Mouse (Mus musculus): ENCODE results near the gene Ppp1r17. TPM values are rescaled to one million over a fixed set of nuclear protein-coding genes. Genes with fewer than 3 reads are reported as not detected.

The Ppp1r17 gene
- polyA plus RNA-seq (2012): not detected in 2 replicates

- no peaks in the 10 kb centered on the region for H3K4me1 ChIP-seq (ENCODE audit: control insufficient read depth)
- no peak within 1 kb of the TSS for H3K4me3 ChIP-seq (replicated peaks)
- TF ChIP-seq GATA1 (IDR thresholded peaks at IDR 0.05; ENCODE audit: low read length) (no peak), TAL1 (IDR thresholded peaks at IDR 0.05; ENCODE audit: low read length) (no peak)
Measured at GRCm38 (mm10) chr6:56017291-56017994, at the start of gene Ppp1r17. Gene Ppp1r17, plus strand, starts transcription at chr6:56017497.

DNA sequence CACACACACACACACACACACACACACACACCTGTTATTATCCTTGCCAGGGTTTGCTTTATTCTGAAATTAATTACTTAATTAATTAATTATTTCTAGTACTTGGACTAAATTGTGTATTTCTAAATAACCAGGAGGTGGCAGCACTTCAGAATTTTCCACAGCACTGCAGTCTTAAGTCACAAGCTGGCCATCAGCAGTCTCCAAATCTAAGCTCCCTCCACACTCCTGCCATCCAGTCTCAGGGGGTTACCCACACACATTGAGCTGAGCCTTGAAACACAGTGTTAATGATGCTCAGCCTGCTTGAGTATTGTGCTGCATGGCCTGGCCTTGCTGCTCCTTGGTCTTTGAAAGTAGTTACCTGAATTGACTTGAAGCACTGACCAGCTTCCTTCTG, 44.3 kb upstream of the Ppp1r17 start:
- H3K36me3 ChIP-seq (ENCODE audit: control insufficient read depth): no peaks in the 10 kb centered on the region
- no peaks in the 10 kb centered on the region for H3K9me3 ChIP-seq (ENCODE audit: control insufficient read depth, low read length)
- TF ChIP-seq GATA1 (IDR thresholded peaks at IDR 0.05; ENCODE audit: low read length) (no peak), TAL1 (IDR thresholded peaks at IDR 0.05; ENCODE audit: low read length) (no peak)
- H3K27me3 ChIP-seq (ENCODE audit: control insufficient read depth): no peaks in the 10 kb centered on the region
- H3K4me3 ChIP-seq (replicated peaks): no peak overlapping the region
- no peaks in the 10 kb centered on the region for H3K4me1 ChIP-seq (ENCODE audit: control insufficient read depth)

More at GRCm38 (mm10) chr6:56017291-56017994, at the start of gene Ppp1r17:
- H3K27me3 ChIP-seq (ENCODE audit: control insufficient read depth): no peaks in the 10 kb centered on the region
- H3K36me3 ChIP-seq (ENCODE audit: control insufficient read depth): no peaks in the 10 kb centered on the region
- no peaks in the 10 kb centered on the region for H3K9me3 ChIP-seq (ENCODE audit: control insufficient read depth, low read length)

GRCm38 (mm10) chr6:55979766-55980165, 37.5 kb upstream of the Ppp1r17 start:
- Histone ChIP-seq H3K4me3 (replicated peaks) (no peak overlapping the region), H3K9me3 (ENCODE audit: control insufficient read depth, low read length) (no peaks in the 10 kb centered on the region), H3K4me1 (ENCODE audit: control insufficient read depth) (no peaks in the 10 kb centered on the region), H3K27me3 (ENCODE audit: control insufficient read depth) (no peaks in the 10 kb centered on the region), H3K36me3 (ENCODE audit: control insufficient read depth) (no peaks in the 10 kb centered on the region)
- TF ChIP-seq GATA1 (IDR thresholded peaks at IDR 0.05; ENCODE audit: low read length): no peak
- TF ChIP-seq TAL1 (IDR thresholded peaks at IDR 0.05; ENCODE audit: low read length): no peak

GRCm38 (mm10) chr6:56008711-56009110, 8.6 kb upstream of the Ppp1r17 start:
- Histone ChIP-seq H3K4me3 (replicated peaks) (no peak overlapping the region), H3K9me3 (ENCODE audit: control insufficient read depth, low read length) (no peaks in the 10 kb centered on the region), H3K4me1 (ENCODE audit: control insufficient read depth) (no peaks in the 10 kb centered on the region), H3K27me3 (ENCODE audit: control insufficient read depth) (no peaks in the 10 kb centered on the region), H3K36me3 (ENCODE audit: control insufficient read depth) (no peaks in the 10 kb centered on the region)
- TF ChIP-seq TAL1 (IDR thresholded peaks at IDR 0.05; ENCODE audit: low read length) (no peak), GATA1 (IDR thresholded peaks at IDR 0.05; ENCODE audit: low read length) (no peak)

DNA sequence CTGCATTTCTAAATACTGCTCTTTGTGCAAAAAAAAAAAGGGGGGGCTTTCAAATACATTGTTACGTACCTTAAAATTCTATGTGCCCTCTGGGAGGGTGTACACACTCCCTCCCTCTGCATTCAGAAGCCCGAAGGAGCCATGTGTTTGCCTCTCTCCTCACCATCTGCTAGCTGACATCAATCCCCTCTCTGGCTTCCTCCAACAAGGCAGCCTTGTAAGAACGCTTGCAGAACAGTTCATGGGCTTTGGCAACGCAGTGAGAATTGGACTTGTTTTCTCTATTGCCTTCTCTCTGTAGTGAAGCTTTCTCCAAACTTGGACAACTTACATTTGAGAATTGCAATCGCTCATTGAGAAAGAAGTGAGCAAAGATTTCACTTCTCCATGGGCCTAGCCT, 4.9 kb upstream of the Ppp1r17 start:
- no peaks in the 10 kb centered on the region for H3K27me3 ChIP-seq (ENCODE audit: control insufficient read depth)
- no peak overlapping the region for H3K4me3 ChIP-seq (replicated peaks)
- TF ChIP-seq GATA1 (IDR thresholded peaks at IDR 0.05; ENCODE audit: low read length) (no peak), TAL1 (IDR thresholded peaks at IDR 0.05; ENCODE audit: low read length) (no peak)

DNA sequence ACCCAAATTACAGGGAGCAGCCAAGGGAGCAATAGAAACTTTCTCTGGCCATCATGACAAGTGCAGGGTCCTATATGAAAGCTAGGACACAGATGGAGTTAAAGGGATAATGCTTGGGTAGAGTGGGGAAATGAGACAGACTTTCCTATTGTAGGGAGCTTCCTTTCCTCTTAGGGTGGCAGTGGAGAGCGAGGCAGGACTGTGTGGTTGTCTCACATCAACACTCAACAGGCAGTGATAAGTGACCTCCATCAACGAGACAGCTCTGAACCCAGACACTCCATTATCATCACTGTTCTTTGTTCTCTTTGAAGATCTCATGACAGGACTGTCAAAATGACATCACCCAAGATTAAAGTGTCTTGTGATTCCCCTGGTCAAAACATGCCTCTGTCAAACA, 2.3 kb downstream of the Ppp1r17 start:
- Histone ChIP-seq H3K9me3 (ENCODE audit: control insufficient read depth, low read length) (no peaks in the 10 kb centered on the region), H3K27me3 (ENCODE audit: control insufficient read depth) (no peaks in the 10 kb centered on the region), H3K4me3 (replicated peaks) (no peak overlapping the region), H3K4me1 (ENCODE audit: control insufficient read depth) (no peaks in the 10 kb centered on the region), H3K36me3 (ENCODE audit: control insufficient read depth) (no peaks in the 10 kb centered on the region)
- no peak for TF ChIP-seq TAL1 (IDR thresholded peaks at IDR 0.05; ENCODE audit: low read length)
- TF ChIP-seq GATA1 (IDR thresholded peaks at IDR 0.05; ENCODE audit: low read length): no peak

More for the DNA sequence above, 4.9 kb upstream of the Ppp1r17 start:
- Histone ChIP-seq H3K36me3 (ENCODE audit: control insufficient read depth) (no peaks in the 10 kb centered on the region), H3K4me1 (ENCODE audit: control insufficient read depth) (no peaks in the 10 kb centered on the region), H3K9me3 (ENCODE audit: control insufficient read depth, low read length) (no peaks in the 10 kb centered on the region)

- H3K4me1 ChIP-seq (ENCODE audit: control insufficient read depth): no peaks in the 10 kb centered on the region
- no peaks in the 10 kb centered on the region; the same call in 1 of the 2 replicates for H3K9me3 ChIP-seq (ENCODE audit: control insufficient read depth, low read length)
- H3K4me3 ChIP-seq (replicated peaks): no peak overlapping the region
- H3K36me3 ChIP-seq (ENCODE audit: control insufficient read depth): no peaks in the 10 kb centered on the region
- H3K27me3 ChIP-seq (ENCODE audit: control insufficient read depth): no peaks in the 10 kb centered on the region
- TF ChIP-seq TAL1 (IDR thresholded peaks at IDR 0.05; ENCODE audit: low read length): no peak
- TF ChIP-seq GATA1 (IDR thresholded peaks at IDR 0.05; ENCODE audit: low read length): no peak
Measured at GRCm38 (mm10) chr6:56025533-56025932, 8.2 kb downstream of the Ppp1r17 start.

DNA sequence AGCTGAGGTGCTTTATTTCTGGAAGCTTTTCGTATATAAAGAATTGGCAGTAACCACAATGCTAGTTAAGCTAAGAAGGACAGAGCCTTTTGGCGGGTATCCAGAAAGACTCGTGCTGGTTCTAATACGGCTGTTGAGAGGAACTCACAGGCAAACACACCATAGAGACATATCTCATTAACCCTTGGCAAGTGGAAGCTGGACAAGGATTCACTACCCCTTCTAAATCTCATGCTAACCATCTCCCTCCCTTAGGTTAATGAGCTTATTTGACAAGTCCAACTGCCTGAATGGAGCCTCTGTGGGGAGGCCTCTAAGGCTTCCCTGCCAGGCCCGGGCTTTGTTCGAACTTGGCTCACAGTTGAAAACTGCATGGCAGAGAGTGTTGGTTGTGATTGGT, 10.0 kb downstream of the Ppp1r17 start:
- TF ChIP-seq TAL1 (IDR thresholded peaks at IDR 0.05; ENCODE audit: low read length) (no peak), GATA1 (IDR thresholded peaks at IDR 0.05; ENCODE audit: low read length) (no peak)

GRCm38 (mm10) chr6:56027966-56028365, 10.7 kb downstream of the Ppp1r17 start:
- H3K9me3 ChIP-seq (ENCODE audit: control insufficient read depth, low read length): no peaks in the 10 kb centered on the region; the same call in 1 of the 2 replicates
- H3K4me1 ChIP-seq (ENCODE audit: control insufficient read depth): no peaks in the 10 kb centered on the region
- no peaks in the 10 kb centered on the region for H3K27me3 ChIP-seq (ENCODE audit: control insufficient read depth)
- no peak for TF ChIP-seq GATA1 (IDR thresholded peaks at IDR 0.05; ENCODE audit: low read length)
- no peak for TF ChIP-seq TAL1 (IDR thresholded peaks at IDR 0.05; ENCODE audit: low read length)
- no peak overlapping the region for H3K4me3 ChIP-seq (replicated peaks)
- H3K36me3 ChIP-seq (ENCODE audit: control insufficient read depth): no peaks in the 10 kb centered on the region

More for the DNA sequence above, 10.0 kb downstream of the Ppp1r17 start:
- no peaks in the 10 kb centered on the region for H3K27me3 ChIP-seq (ENCODE audit: control insufficient read depth)
- no peaks in the 10 kb centered on the region; the same call in 1 of the 2 replicates for H3K9me3 ChIP-seq (ENCODE audit: control insufficient read depth, low read length)
- H3K4me1 ChIP-seq (ENCODE audit: control insufficient read depth): no peaks in the 10 kb centered on the region
- H3K4me3 ChIP-seq (replicated peaks): no peak overlapping the region
- no peaks in the 10 kb centered on the region for H3K36me3 ChIP-seq (ENCODE audit: control insufficient read depth)

Measured in erythroblast, embryonic 14.5 days (primary cell).